Mouse (Mus musculus): ENCODE measurements around the gene Sept5. TPM values are rescaled to one million over a fixed set of nuclear protein-coding genes. Genes with fewer than 3 reads are reported as not detected.

Sept5 gene
- total RNA-seq, 4 experiments from 2014 or later = 2.2 to 4.1 (median 3.0) TPM

GRCm38 (mm10) chr16:18617370-18618065 lies 12.2 kb downstream of the Sept5 start:
- DNase-seq (ENCODE audit: low spot score) = peak; percentile 85

- DNase-seq (ENCODE audit: low spot score) = no peak
These were observed 16.5 kb downstream of the Sept5 start for GRCm38 (mm10) chr16:18613301-18613700.

- DNase-seq (ENCODE audit: low spot score) = no peak
These were observed 18.0 kb downstream of the Sept5 start for GRCm38 (mm10) chr16:18611752-18612151.

- DNase-seq (ENCODE audit: low spot score) = no peak
These were observed 20.7 kb downstream of the Sept5 start for GRCm38 (mm10) chr16:18609099-18609498.

GRCm38 (mm10) chr16:18608226-18608625 lies 21.5 kb downstream of the Sept5 start:
- DNase-seq (ENCODE audit: low spot score) = no peak

- DNase-seq (ENCODE audit: low spot score) = no peak
These were observed 24.0 kb downstream of the Sept5 start for GRCm38 (mm10) chr16:18605705-18606104.

- peak; percentile 54 for DNase-seq (ENCODE audit: low spot score)
These were observed 25.5 kb downstream of the Sept5 start for GRCm38 (mm10) chr16:18604267-18604701.

- no peak for DNase-seq (ENCODE audit: low spot score)
These were observed 28.3 kb downstream of the Sept5 start for GRCm38 (mm10) chr16:18601447-18601846.

- no peak for DNase-seq (ENCODE audit: low spot score)
These were observed 31.7 kb downstream of the Sept5 start for GRCm38 (mm10) chr16:18598006-18598405.

- no peak for DNase-seq (ENCODE audit: low spot score)
These were observed 33.5 kb downstream of the Sept5 start for GRCm38 (mm10) chr16:18596255-18596654.

- no peak for DNase-seq (ENCODE audit: low spot score)
These were observed 35.8 kb downstream of the Sept5 start for GRCm38 (mm10) chr16:18593930-18594329.

GRCm38 (mm10) chr16:18591047-18592018 lies 38.4 kb downstream of the Sept5 start:
- no peak for DNase-seq (ENCODE audit: low spot score)

- no peak for DNase-seq (ENCODE audit: low spot score)
These were observed 39.7 kb downstream of the Sept5 start, which contains the start of gene Tbx1 for GRCm38 (mm10) chr16:18589804-18590790. TSS of gene Tbx1 (minus strand) at chr16:18590671.

GRCm38 (mm10) chr16:18589080-18589621 lies 40.6 kb downstream of the Sept5 start:
- no peak for DNase-seq (ENCODE audit: low spot score)

GRCm38 (mm10) chr16:18588738-18589055 lies 41.1 kb downstream of the Sept5 start:
- no peak for DNase-seq (ENCODE audit: low spot score)

GRCm38 (mm10) chr16:18587847-18588737 lies 41.7 kb downstream of the Sept5 start:
- no peak for DNase-seq (ENCODE audit: low spot score)

- no peak for DNase-seq (ENCODE audit: low spot score)
These were observed 42.7 kb downstream of the Sept5 start for GRCm38 (mm10) chr16:18586906-18587546.

- DNase-seq (ENCODE audit: low spot score) = no peak
These were observed 43.5 kb downstream of the Sept5 start for GRCm38 (mm10) chr16:18586076-18586905.

- no peak for DNase-seq (ENCODE audit: low spot score)
These were observed 44.1 kb downstream of the Sept5 start for GRCm38 (mm10) chr16:18585676-18586075.
